Mouse (Mus musculus): Measurements from ENCODE around the gene E2f7.
"Not testable (repeated sequence)": the region's sequence is repeated elsewhere in the genome, so short reads cannot be mapped to it uniquely, and the experiment has no call there.

Gene E2f7

GRCm38 (mm10) chr10:110744686-110745639, at the start of gene E2f7:
TSS of gene E2f7 (plus strand) at chr10:110745439.
- in situ Hi-C loops (cut with MseI, MboI) = no loop called here

- in situ Hi-C loops (cut with MseI, MboI) = no loop called here
These were observed 44.0 kb upstream of the E2f7 start for GRCm38 (mm10) chr10:110701276-110701675.

GRCm38 (mm10) chr10:110705672-110706071, 39.6 kb upstream of the E2f7 start:
- in situ Hi-C loops (cut with MseI, MboI) = no loop called here

- in situ Hi-C loops (cut with MseI, MboI) = no loop called here
These were observed 37.7 kb upstream of the E2f7 start for GRCm38 (mm10) chr10:110707390-110708113.

GRCm38 (mm10) chr10:110716887-110717286, 28.4 kb upstream of the E2f7 start:
- in situ Hi-C loops (cut with MseI, MboI) = no loop called here

GRCm38 (mm10) chr10:110726431-110726830, 18.8 kb upstream of the E2f7 start:
- in situ Hi-C loops (cut with MseI, MboI) = no loop called here

- in situ Hi-C loops (cut with MseI, MboI) = no loop called here
These were observed 17.4 kb upstream of the E2f7 start for GRCm38 (mm10) chr10:110727816-110728215.

GRCm38 (mm10) chr10:110733343-110733742, 11.9 kb upstream of the E2f7 start:
- in situ Hi-C loops (cut with MseI, MboI) = no loop called here

GRCm38 (mm10) chr10:110743701-110744100, 1.5 kb upstream of the E2f7 start:
- in situ Hi-C loops (cut with MseI, MboI) = no loop called here

GRCm38 (mm10) chr10:110744120-110744519, 1.1 kb upstream of the E2f7 start:
- in situ Hi-C loops (cut with MseI, MboI) = no loop called here

GRCm38 (mm10) chr10:110745640-110746032, 397 bp downstream of the E2f7 start:
- in situ Hi-C loops (cut with MseI, MboI) = no loop called here

GRCm38 (mm10) chr10:110749081-110749480, 3.8 kb downstream of the E2f7 start:
- in situ Hi-C loops (cut with MseI, MboI) = no loop called here

- in situ Hi-C loops (cut with MseI, MboI) = no loop called here
These were observed 4.5 kb downstream of the E2f7 start for GRCm38 (mm10) chr10:110749510-110750305.

GRCm38 (mm10) chr10:110752849-110753248, 7.6 kb downstream of the E2f7 start:
- in situ Hi-C loops (cut with MseI, MboI) = no loop called here

- in situ Hi-C loops (cut with MseI, MboI) = no loop called here
These were observed 10.3 kb downstream of the E2f7 start for GRCm38 (mm10) chr10:110755556-110755955.

GRCm38 (mm10) chr10:110756271-110756793, 11.1 kb downstream of the E2f7 start:
- in situ Hi-C loops (cut with MseI, MboI) = no loop called here

GRCm38 (mm10) chr10:110760552-110760951, 15.3 kb downstream of the E2f7 start:
- in situ Hi-C loops (cut with MseI, MboI) = not testable (repeated sequence)

- in situ Hi-C loops (cut with MseI, MboI) = no loop called here
These were observed 17.1 kb downstream of the E2f7 start for GRCm38 (mm10) chr10:110762134-110762884.

- in situ Hi-C loops (cut with MseI, MboI) = no loop called here
These were observed 18.2 kb downstream of the E2f7 start for GRCm38 (mm10) chr10:110763416-110763815.

GRCm38 (mm10) chr10:110769538-110769937, 24.3 kb downstream of the E2f7 start:
- in situ Hi-C loops (cut with MseI, MboI) = no loop called here

- in situ Hi-C loops (cut with MseI, MboI) = no loop called here
These were observed 28.0 kb downstream of the E2f7 start for GRCm38 (mm10) chr10:110773201-110773600.
